In genomic region chr16:22348478-22349270, GRCm38 (mm10) we compare ENCODE assay signal across 11 mouse cellular contexts.
DNase-seq lines count a peak whose midpoint lies in the region; ATAC-seq and TF ChIP-seq lines count a peak whose summit lies in the region.
"Had no signal": no experiment of that assay in that cellular context is flagged by ENCODE, and none has a peak within 500 bp of the region (broad histone marks: within the 10 kb centered on the region; RNA-seq: fewer than 3 reads in every experiment).

No protein-coding gene starts in this region.

- TF ChIP-seq CTCF in cortical plate, adult 2 months (IDR thresholded peaks at IDR 0.05; ENCODE audit: extremely low read depth, insufficient read depth, low read length), result no peak

- no peak for ATAC-seq in hindbrain, embryonic 12.5 days (ENCODE audit: low FRiP score)
- ATAC-seq in hindbrain, embryonic 13.5 days (ENCODE audit: low FRiP score), result no peak
- ATAC-seq: midbrain, embryonic 16.5 days had no signal

- H3K36me3 ChIP-seq in hindbrain, embryonic 12.5 days, result no peaks in the 10 kb centered on the region
- H3K36me3 ChIP-seq in hindbrain, embryonic 13.5 days, result no peaks in the 10 kb centered on the region
- H3K36me3 ChIP-seq: hindbrain, embryonic 15.5 days; limb, embryonic 15.5 days had no signal

- H3K9ac ChIP-seq in hindbrain, embryonic 12.5 days, result no peak overlapping the region
- no peak overlapping the region for H3K9ac ChIP-seq in hindbrain, embryonic 13.5 days
- H3K9ac ChIP-seq: hindbrain, embryonic 15.5 days; limb, embryonic 15.5 days had no signal

- H3K27ac ChIP-seq in hindbrain, embryonic 12.5 days, result no peak overlapping the region
- no peak overlapping the region for H3K27ac ChIP-seq in hindbrain, embryonic 13.5 days
- peak overlapping the region; percentile 98 for H3K27ac ChIP-seq in cortical plate, adult 2 months (ENCODE audit: insufficient read depth, low read length)
- H3K27ac ChIP-seq: hindbrain, embryonic 15.5 days; limb, embryonic 15.5 days had no signal

- H3K4me2 ChIP-seq in hindbrain, embryonic 12.5 days (replicated peaks), result 0 out of 2 replicates have a peak overlapping the region, but pooled peaks have one; percentile 15
- H3K4me2 ChIP-seq in hindbrain, embryonic 13.5 days, result no peak overlapping the region
- H3K4me2 ChIP-seq: hindbrain, embryonic 15.5 days; limb, embryonic 15.5 days had no signal

- H3K4me1 ChIP-seq in hindbrain, embryonic 12.5 days, result peaks cover 4% of the 10 kb centered on the region; the same call in 1 of the 2 replicates
- H3K4me1 ChIP-seq in hindbrain, embryonic 13.5 days (replicated peaks), result no peaks in the 10 kb centered on the region
- peaks cover 5% of the 10 kb centered on the region; the same call in 1 of the 2 replicates for H3K4me1 ChIP-seq in cortical plate, adult 2 months (ENCODE audit: control insufficient read depth, insufficient read depth, low read length)
- H3K4me1 ChIP-seq: hindbrain, embryonic 15.5 days had no signal

- WGBS in hindbrain, embryonic 12.5 days, result 35% methylated on average over 16 of the region's 16 CpGs
- WGBS in hindbrain, embryonic 13.5 days, result 40% methylated on average over 16 of the region's 16 CpGs

- no peak overlapping the region for H3K4me3 ChIP-seq in hindbrain, embryonic 12.5 days
- no peak overlapping the region for H3K4me3 ChIP-seq in hindbrain, embryonic 13.5 days
- H3K4me3 ChIP-seq in cortical plate, adult 2 months (ENCODE audit: insufficient read depth, low read length), result no peak overlapping the region
- H3K4me3 ChIP-seq: hindbrain, embryonic 15.5 days; limb, embryonic 15.5 days had no signal

- DNase-seq in A20 (ENCODE audit: low read depth, low spot score), result peak; percentile 21
- peak; percentile 71 to 85 for DNase-seq in left cerebral cortex, adult 9 months (ENCODE audit: low spot score in 2 of 2)
- no peak for DNase-seq in gastrocnemius, adult 8-10 months (ENCODE audit: low spot score in 2 of 2)
- no peak for DNase-seq in cerebellum, postnatal 4 days (ENCODE audit: low spot score in 2 of 2)
- no peak for DNase-seq in kidney, postnatal 25 days

- no peak for TF ChIP-seq POLR2A in cortical plate, adult 2 months (IDR thresholded peaks at IDR 0.05; ENCODE audit: extremely low read depth, insufficient read depth, low read length)

- no peaks in the 10 kb centered on the region for H3K27me3 ChIP-seq in hindbrain, embryonic 12.5 days
- no peaks in the 10 kb centered on the region for H3K27me3 ChIP-seq in hindbrain, embryonic 13.5 days
- H3K27me3 ChIP-seq: hindbrain, embryonic 15.5 days; limb, embryonic 15.5 days had no signal

- H3K9me3 ChIP-seq in hindbrain, embryonic 12.5 days (replicated peaks), result no peaks in the 10 kb centered on the region
- H3K9me3 ChIP-seq in hindbrain, embryonic 13.5 days, result no peaks in the 10 kb centered on the region
- H3K9me3 ChIP-seq: hindbrain, embryonic 15.5 days; limb, embryonic 15.5 days had no signal

Comparison
In these comparisons a context has a peak if more than half of its experiments do, and no peak if none do; other contexts are left out.
1. DNase-seq: peak in A20 (single experiment) and left cerebral cortex, adult 9 months (2 of 2); none in gastrocnemius, adult 8-10 months (0 of 2), cerebellum, postnatal 4 days (0 of 2) and kidney, postnatal 25 days (0 of 2).